Mouse (Mus musculus) retina, embryonic 14.5 days (tissue): ENCODE measurements around the gene Prkca.

Source experiments
- DNase-seq: peaks from one replicate; pipeline ENCODE4 v3.0.0-alpha.2; 2015; ENCODE audit warnings: low spot score

Gene Prkca

GRCm38 (mm10) chr11:108343789-108344462 lies at the start of gene Prkca:
Gene Prkca, minus strand, starts transcription at chr11:108343928.
- DNase-seq, result peak; percentile 96

- DNase-seq, result no peak
Measured at GRCm38 (mm10) chr11:108385666-108386024, 41.9 kb upstream of the Prkca start.

DNA sequence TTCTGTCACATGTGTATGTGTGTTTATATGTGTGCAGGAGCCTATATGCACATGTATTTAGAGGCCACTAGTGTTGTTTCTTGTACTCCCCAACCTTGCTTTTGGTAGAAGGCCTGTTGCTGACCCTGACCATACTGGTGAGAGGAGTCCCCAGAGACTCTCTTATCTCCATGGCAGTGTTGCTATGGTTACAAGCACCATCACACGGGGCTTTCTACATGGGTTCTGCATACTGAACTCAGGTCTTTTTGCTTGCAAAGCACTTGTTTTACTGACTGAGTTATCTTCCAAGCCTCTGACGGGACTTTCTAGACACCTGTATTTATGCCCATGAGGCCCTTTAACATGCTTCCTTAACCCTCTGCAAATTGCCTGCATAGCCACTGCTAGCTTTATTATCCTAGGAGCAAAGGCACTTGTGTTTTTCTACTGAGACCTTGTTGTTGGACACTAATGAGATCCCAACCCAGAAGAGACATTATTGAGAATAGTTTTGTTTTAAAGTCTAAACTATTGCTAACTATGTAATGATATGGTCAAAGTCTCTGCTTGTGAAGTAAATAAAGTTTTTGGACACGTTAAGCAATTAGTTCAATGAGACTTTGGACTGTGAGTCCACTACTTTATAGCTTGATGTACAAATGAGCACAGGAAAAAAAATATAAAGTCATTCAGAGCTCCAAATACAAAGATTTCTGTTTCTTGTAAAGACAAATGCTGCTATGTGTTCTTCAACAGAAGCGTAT lies 41.4 kb upstream of the Prkca start:
- DNase-seq, result peak; percentile 56

- DNase-seq, result no peak
Measured at GRCm38 (mm10) chr11:108382664-108383063, 38.9 kb upstream of the Prkca start.

- DNase-seq, result no peak
Measured at GRCm38 (mm10) chr11:108378363-108378751, 34.6 kb upstream of the Prkca start.

DNA sequence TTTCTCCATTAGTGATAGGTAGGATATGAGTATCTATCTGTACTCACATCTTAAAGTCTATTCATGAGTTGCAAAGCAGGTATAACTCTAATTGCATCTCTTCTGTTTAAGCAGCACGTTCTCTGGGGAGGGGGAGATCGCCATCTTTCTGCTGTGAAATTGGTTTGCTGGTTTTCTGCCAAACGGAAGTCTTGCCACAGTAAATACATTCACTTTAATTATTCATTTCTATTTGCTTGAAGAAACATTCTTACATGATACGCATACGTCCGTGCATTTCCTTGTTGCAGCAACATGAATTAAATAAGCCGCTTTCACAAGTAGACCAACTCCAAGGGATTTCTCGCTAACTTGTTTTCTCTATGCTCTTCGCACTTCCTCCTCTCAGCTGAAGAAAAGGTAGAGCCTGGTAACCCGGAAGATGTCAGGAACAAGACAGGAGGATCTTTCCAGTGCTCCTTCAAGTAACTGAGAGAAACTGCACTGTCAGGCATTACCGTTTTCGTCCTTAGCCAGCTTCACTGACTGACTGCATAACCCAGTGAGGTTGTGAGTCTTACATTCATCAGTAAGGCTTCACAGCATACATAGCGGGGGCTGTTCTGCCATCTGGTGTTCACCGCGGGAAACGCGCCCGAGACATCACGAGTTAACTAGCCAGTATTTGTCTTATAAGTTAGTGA lies 34.1 kb upstream of the Prkca start:
- peak; percentile 92 for DNase-seq

- no peak for DNase-seq
Measured at GRCm38 (mm10) chr11:108376815-108377214, 33.1 kb upstream of the Prkca start.

DNA sequence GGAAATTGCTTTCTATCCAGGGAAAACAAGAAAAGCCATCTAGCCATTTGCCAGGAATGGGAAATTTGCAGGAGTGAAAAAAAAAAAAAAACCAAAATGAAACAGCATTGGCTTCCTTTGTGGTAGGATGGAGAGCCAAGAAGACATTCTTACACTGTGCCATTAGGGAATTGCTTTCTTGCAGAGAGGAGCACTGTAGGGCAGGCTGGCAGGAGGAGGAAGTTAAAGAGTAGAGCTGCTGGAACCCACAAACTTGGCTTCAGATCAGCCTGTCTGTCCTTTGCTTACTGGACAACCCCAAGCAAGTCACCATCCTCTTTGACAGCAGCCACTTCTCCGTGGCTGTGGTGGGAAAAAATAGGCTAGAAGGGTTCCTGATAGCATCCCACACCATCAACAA lies 23.3 kb upstream of the Prkca start:
- DNase-seq, result no peak

DNA sequence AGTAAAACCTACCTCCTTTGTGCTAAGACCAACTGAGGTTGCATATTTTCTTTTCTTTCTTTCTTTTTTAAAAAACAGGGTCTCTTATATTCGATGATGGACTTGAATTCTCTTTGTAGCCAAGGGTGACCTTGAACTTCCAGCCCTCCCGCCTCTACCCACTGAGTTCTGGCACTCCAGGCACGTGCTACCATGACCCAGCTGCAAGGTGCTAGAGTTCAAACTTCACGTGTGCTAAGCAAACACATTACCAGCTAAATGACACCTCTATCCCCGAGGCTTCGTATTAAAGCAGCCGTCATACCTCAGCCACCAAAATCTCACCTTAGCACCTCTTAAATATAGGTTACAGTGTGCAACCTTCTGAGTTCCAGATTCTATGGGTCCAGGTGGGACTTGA lies 21.9 kb upstream of the Prkca start:
- DNase-seq, result no peak

GRCm38 (mm10) chr11:108364945-108365589 lies 21.3 kb upstream of the Prkca start:
- no peak for DNase-seq

DNA sequence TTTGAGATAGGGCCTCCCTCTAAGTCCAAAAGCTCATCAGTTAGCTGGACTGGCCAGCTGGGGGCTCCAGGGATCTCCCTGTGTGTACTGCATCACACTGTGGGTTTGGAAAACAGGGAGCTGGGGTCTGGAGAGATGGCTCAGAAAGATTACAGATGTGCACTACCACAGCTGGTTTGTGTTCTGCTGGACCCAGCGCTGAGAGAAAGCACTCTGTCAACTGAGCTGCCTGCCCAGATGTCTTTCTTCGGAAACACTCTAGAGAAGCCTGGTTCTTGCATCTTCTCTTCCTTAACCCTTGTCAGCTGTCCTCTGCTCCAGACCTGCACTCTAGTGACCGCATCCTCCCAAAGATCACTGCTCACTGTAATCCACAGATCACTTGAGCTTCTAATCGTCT lies 20.3 kb upstream of the Prkca start:
- DNase-seq, result no peak

GRCm38 (mm10) chr11:108362965-108363364 lies 19.2 kb upstream of the Prkca start:
- no peak for DNase-seq

DNA sequence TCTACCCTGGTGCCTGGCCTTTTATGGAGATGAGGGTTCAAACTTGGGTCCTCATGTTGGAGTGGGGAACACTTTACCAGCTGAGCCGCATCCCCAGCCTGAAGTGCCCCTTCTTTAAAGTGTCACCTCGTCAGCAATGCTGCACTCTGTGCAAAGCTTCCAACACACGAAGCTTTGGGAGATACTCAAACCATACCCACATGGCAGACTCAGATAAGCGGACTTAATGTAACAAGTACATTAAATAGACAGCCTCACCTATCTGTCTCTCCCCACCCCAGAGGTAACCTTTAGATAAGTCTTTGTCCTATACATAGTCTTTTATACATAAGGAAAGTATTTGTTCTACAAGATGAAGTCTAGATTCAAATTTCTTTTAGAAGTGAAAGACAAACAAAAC lies 17.3 kb upstream of the Prkca start:
- no peak for DNase-seq

GRCm38 (mm10) chr11:108358911-108359310 lies 15.2 kb upstream of the Prkca start:
- DNase-seq, result no peak

DNA sequence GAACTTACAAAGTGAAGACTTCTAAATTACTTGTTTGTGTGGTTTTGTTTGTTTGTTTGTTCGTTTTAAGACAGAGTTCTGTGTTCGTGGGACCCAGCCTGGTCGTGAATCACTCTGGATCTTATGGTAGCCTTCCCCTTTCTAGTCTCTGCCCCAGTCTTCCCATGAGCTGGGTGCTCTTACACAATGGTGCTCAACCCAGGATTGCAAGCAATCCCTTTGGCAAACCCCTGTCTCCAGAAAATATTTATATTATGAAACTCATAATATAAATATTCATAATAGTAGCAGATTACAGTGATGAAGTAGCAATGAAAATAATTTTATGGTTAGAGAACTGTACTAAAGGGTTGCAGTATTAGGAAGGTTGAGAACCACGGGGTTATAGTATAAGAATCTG lies 12.3 kb upstream of the Prkca start:
- DNase-seq, result no peak

DNA sequence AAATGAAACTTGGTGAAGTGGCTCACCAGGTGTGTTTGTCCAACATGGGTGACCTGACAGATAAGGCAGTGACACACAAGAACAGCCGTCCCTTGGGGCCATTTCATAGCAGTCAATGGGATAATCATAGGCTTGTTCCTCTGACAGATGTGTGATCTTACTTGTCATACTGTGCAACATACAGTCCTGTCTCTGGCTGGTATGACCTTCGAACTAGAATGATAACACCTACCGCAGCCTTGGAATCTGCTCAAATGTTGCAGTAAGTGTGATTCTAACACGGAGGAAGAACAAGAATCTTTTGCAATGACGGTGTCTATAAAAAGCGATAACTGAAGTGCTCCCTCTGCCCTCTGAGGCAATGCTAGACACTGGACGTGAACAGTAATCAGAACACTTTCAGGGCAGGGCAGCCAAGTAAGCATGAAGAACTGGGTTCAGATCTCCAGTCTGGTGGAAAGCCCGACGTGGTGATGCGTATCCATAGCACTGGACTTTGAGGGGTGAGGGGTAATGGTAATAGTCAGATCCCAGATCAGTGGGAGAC lies 9.2 kb upstream of the Prkca start:
- no peak for DNase-seq

- DNase-seq, result no peak
Measured at GRCm38 (mm10) chr11:108350799-108351198, 7.1 kb upstream of the Prkca start.

DNA sequence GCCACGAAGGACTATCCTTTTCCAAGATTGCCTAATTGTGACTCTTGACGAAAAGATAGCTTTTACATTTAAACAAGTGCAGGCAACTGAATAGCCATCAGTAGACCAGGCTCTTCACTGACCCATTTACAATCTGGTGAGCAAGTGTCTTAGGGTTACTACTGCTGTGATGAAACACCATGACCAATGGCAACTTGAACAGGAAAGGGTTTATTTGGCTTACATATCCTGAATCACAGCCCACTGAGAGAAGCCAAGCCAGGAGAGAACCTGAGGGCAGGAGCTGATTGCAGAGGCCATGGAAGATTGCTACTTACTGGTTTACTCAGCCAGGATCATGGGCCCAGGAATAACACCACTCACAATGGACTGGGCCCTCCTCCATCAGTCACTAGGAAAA lies 1.6 kb upstream of the Prkca start:
- DNase-seq, result no peak

GRCm38 (mm10) chr11:108344759-108345158 lies 1.0 kb upstream of the Prkca start:
- no peak for DNase-seq

- peak; percentile 43 for DNase-seq
Measured at GRCm38 (mm10) chr11:108342781-108343768, 653 bp downstream of the Prkca start, which contains the start of gene Apoh. Gene Apoh, plus strand, starts transcription at chr11:108343354.

- DNase-seq, result no peak
Measured at GRCm38 (mm10) chr11:108341783-108342182, 1.9 kb downstream of the Prkca start.
